Mouse (Mus musculus): Measurements from ENCODE around the gene Ssh3. TPM values are rescaled to one million over a fixed set of nuclear protein-coding genes. Genes with fewer than 3 reads are reported as not detected.
"Not testable (repeated sequence)": the region's sequence is repeated elsewhere in the genome, so short reads cannot be mapped to it uniquely, and the experiment has no call there.

Gene Ssh3
- polyA plus RNA-seq, 1 experiment from 2014 or later, result 4.2 TPM

DNA sequence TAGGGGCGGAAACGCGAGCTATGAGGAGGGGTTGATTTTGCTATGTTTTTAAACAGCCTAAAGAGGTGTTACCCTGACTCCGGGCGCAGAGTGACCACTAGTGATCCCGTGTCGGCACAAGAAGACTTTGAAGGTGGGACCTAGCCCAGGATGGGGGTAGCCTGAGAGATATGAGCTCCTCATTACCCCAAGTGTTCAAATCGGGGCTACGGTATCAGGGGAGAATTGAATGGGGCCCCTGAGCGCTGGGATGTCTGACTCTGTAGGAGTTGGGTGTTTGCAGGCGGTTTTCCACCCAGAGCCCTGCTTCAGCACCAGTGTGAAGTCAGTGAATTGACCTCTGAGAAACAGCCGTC lies 11.1 kb downstream of the Ssh3 start:
- H3K27me3 ChIP-seq (replicated peaks; ENCODE audit: low read depth, poor library complexity, severe bottlenecking), result 0 out of 2 replicates have a peak, but pooled peaks cover 9% of the 10 kb centered on the region

DNA sequence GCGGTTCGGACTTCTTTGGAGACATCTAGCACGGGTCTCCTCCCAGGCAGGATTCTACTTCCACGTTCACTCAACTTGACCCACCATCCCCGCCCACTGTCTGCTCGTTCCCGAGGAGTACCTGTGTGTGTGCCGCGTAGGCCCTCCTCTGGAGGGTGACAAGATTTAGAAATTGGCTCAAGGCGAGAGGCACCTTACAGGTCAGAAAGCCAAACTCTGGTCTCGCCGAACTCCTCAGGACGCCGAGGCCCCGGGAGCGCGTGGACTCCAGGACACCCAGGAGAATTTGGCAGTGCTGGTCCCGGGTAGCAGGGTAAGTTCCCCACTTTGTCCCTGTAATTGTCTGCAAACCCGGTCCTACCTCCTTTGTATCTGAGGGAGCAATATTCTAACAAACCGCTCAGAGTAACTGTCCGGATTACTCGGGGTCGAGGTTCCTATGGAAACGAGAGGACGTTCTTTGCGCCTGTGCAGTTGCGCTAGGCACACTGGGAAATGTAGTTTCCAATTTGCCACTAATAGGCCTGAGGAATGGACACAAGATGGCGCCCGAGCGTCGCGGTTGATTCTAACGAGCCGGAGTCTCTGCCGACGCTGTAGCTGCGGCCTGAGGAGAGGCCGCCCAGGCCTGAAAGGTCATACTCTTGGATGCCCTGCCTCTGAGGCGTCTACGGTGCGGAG lies 11.6 kb downstream of the Ssh3 start:
- Histone ChIP-seq H3K9me3 (peaks cover 2% of the 10 kb centered on the region; the same call in 1 of the 2 replicates), H3K4me3 (peak overlapping the region; percentile 74), H3K4me1 (peaks cover 14% of the 10 kb centered on the region), H3K27me3 (replicated peaks; ENCODE audit: low read depth, poor library complexity, severe bottlenecking) (0 out of 2 replicates have a peak, but pooled peaks cover 8% of the 10 kb centered on the region), H3K36me3 (replicated peaks) (no peaks in the 10 kb centered on the region), H3K27ac (replicated peaks) (peak overlapping the region; percentile 74)
- WGBS, result under 1% methylated on average over 41 of the region's 41 CpGs
- DNase-seq (ENCODE audit: low spot score), result peak; percentile 91

More for the DNA sequence above, 11.1 kb downstream of the Ssh3 start:
- no peak for DNase-seq (ENCODE audit: low spot score)
- Histone ChIP-seq H3K4me3 (peak overlapping the region; percentile 74), H3K27ac (replicated peaks) (peak overlapping the region; percentile 74), H3K36me3 (replicated peaks) (no peaks in the 10 kb centered on the region), H3K9me3 (peaks cover 2% of the 10 kb centered on the region; the same call in 1 of the 2 replicates), H3K4me1 (peaks cover 16% of the 10 kb centered on the region)
- 20% methylated on average over 12 of the region's 12 CpGs for WGBS

DNA sequence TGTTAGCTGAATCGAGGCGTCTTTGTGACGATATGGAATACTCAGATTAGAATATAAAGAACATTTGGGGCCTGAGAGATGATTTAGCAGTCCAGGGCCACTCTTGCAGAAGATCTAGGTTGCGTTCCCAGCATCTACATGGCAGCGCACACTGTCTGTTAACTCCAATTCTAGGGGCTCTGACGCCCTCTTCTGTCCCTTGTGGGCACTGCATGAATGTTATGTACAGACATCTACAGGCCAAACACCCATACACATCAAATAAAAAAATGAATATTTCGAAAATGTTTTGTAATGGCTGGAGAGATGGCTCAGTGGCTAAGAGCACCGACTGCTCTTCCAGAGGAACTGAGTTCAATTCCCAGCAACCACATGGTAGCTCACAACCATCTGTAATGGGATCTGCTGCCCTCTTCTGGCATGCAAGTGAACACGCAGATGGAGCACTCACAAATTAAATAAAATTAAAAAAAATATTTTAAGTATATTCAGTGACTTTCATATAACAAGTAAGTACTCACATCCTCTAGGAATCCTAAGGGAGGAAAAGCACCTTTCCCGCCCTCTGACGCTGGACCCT lies 13.3 kb downstream of the Ssh3 start:
- Histone ChIP-seq H3K27me3 (replicated peaks; ENCODE audit: low read depth, poor library complexity, severe bottlenecking) (0 out of 2 replicates have a peak, but pooled peaks cover 8% of the 10 kb centered on the region), H3K9me3 (peaks cover 2% of the 10 kb centered on the region; the same call in 1 of the 2 replicates), H3K27ac (replicated peaks) (no peak overlapping the region), H3K4me1 (peaks cover 11% of the 10 kb centered on the region), H3K36me3 (replicated peaks) (no peaks in the 10 kb centered on the region), H3K4me3 (no peak overlapping the region)
- WGBS, result 72% methylated on average over 11 of the region's 11 CpGs
- no peak for DNase-seq (ENCODE audit: low spot score)

DNA sequence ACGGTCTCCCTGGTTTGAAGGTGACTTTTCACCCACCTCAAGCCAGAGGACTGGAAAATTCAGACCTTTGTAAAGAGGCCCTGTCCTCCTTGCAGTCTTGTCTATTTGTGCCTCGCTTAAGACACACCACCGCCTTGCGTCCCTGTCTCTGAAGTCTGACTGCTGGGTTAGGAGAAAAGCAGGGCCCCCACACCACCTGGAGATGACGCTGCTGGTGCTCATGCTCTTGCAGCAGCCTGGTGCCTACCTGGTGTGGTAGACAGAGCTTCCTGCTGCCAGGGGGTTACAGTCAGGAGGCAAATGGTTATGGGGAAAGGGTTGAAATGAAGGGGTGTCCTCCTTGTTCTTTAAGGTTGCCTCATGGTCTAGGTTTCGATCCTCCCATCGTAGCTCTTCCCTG lies 14.8 kb downstream of the Ssh3 start:
- 84% methylated on average over 7 of the region's 7 CpGs for WGBS
- peaks cover 11% of the 10 kb centered on the region for H3K4me1 ChIP-seq
- H3K27me3 ChIP-seq (replicated peaks; ENCODE audit: low read depth, poor library complexity, severe bottlenecking), result 0 out of 2 replicates have a peak, but pooled peaks cover 8% of the 10 kb centered on the region
- no peak for DNase-seq (ENCODE audit: low spot score)
- no peaks in the 10 kb centered on the region for H3K36me3 ChIP-seq (replicated peaks)
- no peak overlapping the region for H3K4me3 ChIP-seq
- no peak overlapping the region for H3K27ac ChIP-seq (replicated peaks)
- H3K9me3 ChIP-seq, result peaks cover 2% of the 10 kb centered on the region; the same call in 1 of the 2 replicates

DNA sequence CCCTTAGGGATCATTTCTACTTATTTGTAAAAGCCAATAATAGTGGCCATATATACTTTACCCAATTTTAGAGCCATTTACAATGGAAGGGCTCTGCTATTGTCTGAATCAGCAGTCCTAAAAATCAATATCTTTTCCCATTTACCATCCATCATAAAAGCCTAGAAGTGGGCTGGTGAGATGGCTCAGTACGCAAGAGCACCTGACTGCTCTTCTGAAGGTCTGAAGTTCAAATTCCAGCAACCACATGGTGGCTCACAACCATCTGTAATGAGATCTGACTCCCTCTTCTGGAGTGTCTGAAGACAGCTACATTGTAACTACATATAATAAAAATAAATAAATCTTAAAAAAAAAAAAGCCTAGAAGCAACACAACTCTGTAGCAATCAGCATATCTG lies 20.3 kb downstream of the Ssh3 start:
- H3K27ac ChIP-seq (replicated peaks); H3K4me1 ChIP-seq; H3K9me3 ChIP-seq; DNase-seq (ENCODE audit: low spot score); H3K36me3 ChIP-seq (replicated peaks); H3K27me3 ChIP-seq (replicated peaks; ENCODE audit: low read depth, poor library complexity, severe bottlenecking); H3K4me3 ChIP-seq: not testable (repeated sequence)
- 67% methylated on average over 1 of the region's 1 CpGs for WGBS

DNA sequence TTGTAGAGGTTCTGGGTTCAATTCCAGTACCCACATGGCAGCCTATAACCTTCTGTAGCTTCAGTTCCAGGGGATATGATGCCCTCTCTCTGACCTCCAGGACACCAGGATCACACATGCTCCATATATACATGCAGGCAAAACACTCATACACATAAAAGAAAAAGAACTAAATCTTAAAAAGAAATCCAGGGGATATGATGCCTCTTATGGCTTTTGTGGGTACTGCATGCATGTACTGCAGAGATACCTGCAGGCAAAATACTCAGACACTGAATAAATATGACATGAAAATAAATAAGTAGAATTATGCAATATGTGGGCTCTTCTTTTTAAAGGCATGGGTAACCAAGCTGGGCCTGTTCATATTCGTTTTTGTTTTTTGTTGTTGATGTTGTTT lies 22.0 kb downstream of the Ssh3 start:
- H3K9me3 ChIP-seq, result no peaks in the 10 kb centered on the region
- H3K27ac ChIP-seq (replicated peaks), result no peak overlapping the region
- H3K4me3 ChIP-seq, result no peak overlapping the region
- 48% methylated on average over 1 of the region's 1 CpGs for WGBS
- no peak for DNase-seq (ENCODE audit: low spot score)
- no peaks in the 10 kb centered on the region for H3K27me3 ChIP-seq (replicated peaks; ENCODE audit: low read depth, poor library complexity, severe bottlenecking)
- H3K36me3 ChIP-seq (replicated peaks), result no peaks in the 10 kb centered on the region
- H3K4me1 ChIP-seq, result no peaks in the 10 kb centered on the region

DNA sequence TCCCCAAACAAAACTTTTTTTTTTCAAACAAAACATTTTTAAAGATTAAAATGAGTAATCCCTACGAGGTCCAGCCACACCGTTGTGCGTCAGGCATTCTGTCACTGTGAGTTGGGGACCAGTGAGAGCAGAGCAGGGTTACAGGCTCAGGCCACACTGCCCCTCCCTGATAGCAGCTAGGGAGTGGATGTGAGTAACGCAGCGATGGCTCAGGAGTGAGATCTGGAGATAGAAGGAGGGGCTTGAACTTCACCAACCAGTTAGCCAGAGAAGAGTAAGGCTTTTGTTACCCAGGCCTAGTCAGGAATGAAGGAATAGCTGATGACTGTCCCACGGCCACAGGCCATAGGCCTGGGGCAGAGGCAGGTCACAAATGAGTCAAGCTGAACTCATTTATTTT lies 24.2 kb downstream of the Ssh3 start:
- H3K4me3 ChIP-seq, result no peak overlapping the region
- H3K36me3 ChIP-seq (replicated peaks), result no peaks in the 10 kb centered on the region
- no peak for DNase-seq (ENCODE audit: low spot score)
- H3K9me3 ChIP-seq, result no peaks in the 10 kb centered on the region
- 83% methylated on average over 6 of the region's 6 CpGs for WGBS
- no peaks in the 10 kb centered on the region for H3K27me3 ChIP-seq (replicated peaks; ENCODE audit: low read depth, poor library complexity, severe bottlenecking)
- peaks cover 7% of the 10 kb centered on the region for H3K4me1 ChIP-seq
- no peak overlapping the region for H3K27ac ChIP-seq (replicated peaks)

DNA sequence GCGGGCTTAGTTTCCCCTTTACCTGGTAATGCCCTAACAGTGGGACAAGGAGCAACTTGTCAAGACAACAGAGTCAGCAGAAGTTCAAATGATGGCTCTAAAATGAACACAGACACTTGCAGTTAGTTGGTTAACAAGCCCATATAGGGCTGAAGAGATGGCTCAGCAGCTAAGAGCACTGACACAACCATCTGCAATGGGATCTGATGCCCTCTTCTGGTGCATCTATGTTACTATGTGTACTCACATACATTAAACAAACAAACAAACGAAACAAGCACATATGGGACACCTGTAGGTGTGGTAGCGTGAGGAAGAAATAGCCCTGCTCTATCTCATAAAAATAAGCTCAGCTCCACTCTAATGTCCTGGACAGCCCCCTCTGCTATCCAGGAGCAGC lies 26.6 kb downstream of the Ssh3 start:
- no peak for DNase-seq (ENCODE audit: low spot score)
- no peaks in the 10 kb centered on the region for H3K27me3 ChIP-seq (replicated peaks; ENCODE audit: low read depth, poor library complexity, severe bottlenecking)
- H3K36me3 ChIP-seq (replicated peaks), result no peaks in the 10 kb centered on the region
- no peak overlapping the region for H3K4me3 ChIP-seq
- H3K9me3 ChIP-seq, result no peaks in the 10 kb centered on the region
- 66% methylated on average over 3 of the region's 3 CpGs for WGBS
- H3K4me1 ChIP-seq, result peaks cover 12% of the 10 kb centered on the region
- H3K27ac ChIP-seq (replicated peaks), result no peak overlapping the region

DNA sequence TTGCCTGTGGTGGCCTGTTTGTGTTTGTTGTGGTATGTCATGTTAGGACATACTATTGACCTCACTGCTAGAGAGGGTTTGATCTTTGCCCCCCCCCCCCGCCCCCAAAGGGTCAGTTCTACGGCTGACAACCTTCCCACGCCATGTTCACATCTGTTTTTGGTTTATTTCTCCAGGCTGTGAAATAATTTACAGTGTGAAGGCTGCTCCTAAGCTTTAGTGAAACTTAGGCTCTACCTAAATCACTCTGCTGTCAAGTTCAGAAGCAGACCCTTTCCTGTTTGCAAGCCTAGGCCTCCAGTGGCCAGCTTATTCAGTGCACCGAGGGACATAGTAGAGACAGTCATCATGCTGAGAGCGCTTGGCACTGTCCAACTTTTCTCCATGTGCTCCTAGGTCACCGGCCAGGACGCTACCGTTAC lies 28.7 kb downstream of the Ssh3 start:
- H3K4me1 ChIP-seq, result peaks cover 26% of the 10 kb centered on the region
- no peaks in the 10 kb centered on the region for H3K36me3 ChIP-seq (replicated peaks)
- no peaks in the 10 kb centered on the region for H3K9me3 ChIP-seq
- no peak overlapping the region for H3K4me3 ChIP-seq
- no peaks in the 10 kb centered on the region for H3K27me3 ChIP-seq (replicated peaks; ENCODE audit: low read depth, poor library complexity, severe bottlenecking)
- no peak for DNase-seq (ENCODE audit: low spot score)
- WGBS, result 57% methylated on average over 8 of the region's 8 CpGs
- H3K27ac ChIP-seq (replicated peaks), result no peak overlapping the region

DNA sequence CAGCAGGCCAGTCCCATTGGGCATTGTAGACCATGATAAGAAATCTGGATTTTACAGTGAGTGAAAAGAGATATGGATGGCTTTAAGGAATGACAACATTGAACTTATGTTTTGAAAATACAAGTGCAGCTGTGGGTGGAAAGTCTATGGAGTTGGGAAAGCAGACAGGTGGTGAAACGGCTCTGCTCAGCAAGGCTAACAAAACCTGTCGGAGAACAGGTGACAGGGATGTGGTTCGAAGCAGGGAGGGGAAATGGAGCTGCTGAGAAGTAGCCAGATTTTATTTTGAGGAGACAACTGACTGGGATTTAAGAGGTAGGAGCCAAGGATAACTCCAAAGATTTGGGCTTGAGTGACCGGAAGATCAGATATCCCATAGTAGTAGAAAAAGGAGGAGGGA lies 34.4 kb downstream of the Ssh3 start:
- no peak for DNase-seq (ENCODE audit: low spot score)
- Histone ChIP-seq H3K4me3 (no peak overlapping the region), H3K36me3 (replicated peaks) (no peaks in the 10 kb centered on the region), H3K9me3 (no peaks in the 10 kb centered on the region), H3K27ac (replicated peaks) (no peak overlapping the region), H3K27me3 (replicated peaks; ENCODE audit: low read depth, poor library complexity, severe bottlenecking) (peaks cover 10% of the 10 kb centered on the region), H3K4me1 (peaks cover 43% of the 10 kb centered on the region)
- 81% methylated on average over 4 of the region's 4 CpGs for WGBS

DNA sequence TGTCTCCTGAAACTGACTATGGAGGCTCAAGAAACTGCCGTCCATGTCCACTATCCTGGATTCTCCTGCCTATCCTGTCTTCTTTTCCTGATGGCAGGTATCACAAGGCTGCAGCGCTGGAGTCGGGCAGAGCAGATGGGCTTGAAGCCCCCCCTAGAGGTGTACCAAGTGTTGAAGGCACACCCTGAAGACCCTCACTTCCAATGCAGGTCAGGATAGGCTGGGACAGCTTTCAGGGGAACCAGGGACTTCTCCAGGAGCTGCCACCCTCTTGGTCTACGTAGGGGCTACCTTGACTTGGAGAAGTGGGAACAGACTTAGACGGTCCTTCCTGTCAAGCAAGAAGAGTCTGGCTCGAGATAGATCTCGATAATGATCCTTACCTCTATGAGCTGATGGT lies 36.3 kb downstream of the Ssh3 start:
- no peak for DNase-seq (ENCODE audit: low spot score)
- peak overlapping the region; percentile 66 for H3K4me3 ChIP-seq
- peaks cover 50% of the 10 kb centered on the region for H3K4me1 ChIP-seq
- no peaks in the 10 kb centered on the region for H3K9me3 ChIP-seq
- 0 out of 2 replicates have a peak overlapping the region, but pooled peaks have one; percentile 78 for H3K27ac ChIP-seq (replicated peaks)
- peaks cover 25% of the 10 kb centered on the region for H3K27me3 ChIP-seq (replicated peaks; ENCODE audit: low read depth, poor library complexity, severe bottlenecking)
- no peaks in the 10 kb centered on the region for H3K36me3 ChIP-seq (replicated peaks)
- 81% methylated on average over 7 of the region's 7 CpGs for WGBS

DNA sequence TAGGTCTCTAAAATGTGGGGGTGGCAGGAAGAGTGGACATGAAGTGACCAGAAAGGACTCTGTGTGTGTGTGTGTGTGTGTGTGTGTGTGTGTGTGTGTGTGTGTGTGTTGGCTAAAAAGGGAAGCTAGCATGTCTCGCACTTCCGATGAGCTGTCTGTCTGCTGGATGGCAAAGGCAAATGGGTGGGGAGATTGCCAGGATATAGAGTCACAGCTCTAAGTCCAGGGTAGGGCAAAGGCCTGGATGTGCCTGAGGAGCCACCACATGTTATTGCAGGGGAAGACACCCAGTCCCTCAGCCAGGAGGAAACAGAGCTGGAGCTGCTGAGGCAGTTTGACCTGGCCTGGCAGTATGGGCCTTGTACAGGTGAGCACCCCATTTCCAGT lies 36.8 kb downstream of the Ssh3 start:
- Histone ChIP-seq H3K27ac (replicated peaks) (peak overlapping the region; percentile 78), H3K36me3 (replicated peaks) (no peaks in the 10 kb centered on the region), H3K9me3 (no peaks in the 10 kb centered on the region), H3K4me3 (peak overlapping the region; percentile 66), H3K4me1 (peaks cover 52% of the 10 kb centered on the region), H3K27me3 (replicated peaks; ENCODE audit: low read depth, poor library complexity, severe bottlenecking) (peaks cover 29% of the 10 kb centered on the region)
- DNase-seq (ENCODE audit: low spot score), result no peak
- WGBS, result 80% methylated on average over 2 of the region's 2 CpGs

Measured in embryonic facial prominence, embryonic 10.5 days (tissue).